Mouse (Mus musculus) small intestine, adult 2 months (tissue): ENCODE measurements at regions not wholly inside any gene's neighbourhood (a gene's known extent, or its start where the extent isn't known, plus 50 kb on each side); places are given as distances from the start of the nearest gene placed in this dataset.

Source experiments
- H3K27ac ChIP-seq: fragments of 200-500 bp; 2 replicates; pipeline ENCODE4 v1.5.1; 2012; ENCODE audit warnings: low read depth, low read length, control low read depth, inconsistent platforms; ENCODE audit not compliant: insufficient read depth
- H3K27me3 ChIP-seq: fragments of 200-500 bp; 2 replicates; pipeline ENCODE4 v1.6.1; 2012; ENCODE audit warnings: mild to moderate bottlenecking, moderate library complexity, low read length, inconsistent platforms; ENCODE audit not compliant: control insufficient read depth, insufficient read depth
- H3K36me3 ChIP-seq: fragments of 200-500 bp; 2 replicates; pipeline ENCODE4 v1.6.1; 2012; ENCODE audit warnings: mild to moderate bottlenecking, low read length, control low read depth, inconsistent platforms; ENCODE audit not compliant: control insufficient read depth, insufficient read depth
- H3K4me1 ChIP-seq: fragments of 200-500 bp; 2 replicates; pipeline ENCODE4 v1.6.1; 2012; ENCODE audit warnings: low read length, inconsistent platforms, mixed read lengths; ENCODE audit not compliant: control insufficient read depth, insufficient read depth, insufficient read length
- H3K4me3 ChIP-seq: fragments of 200-500 bp; 2 replicates; pipeline ENCODE4 v1.5.1; 2012; ENCODE audit warnings: low read depth, mild to moderate bottlenecking, control low read depth, inconsistent platforms, low read length, moderate library complexity
- CTCF ChIP-seq: fragments of 200-500 bp; IDR thresholded peaks from 2 replicates; pipeline ENCODE4 v1.5.1; 2012; ENCODE audit warnings: low read depth, mild to moderate bottlenecking, control low read depth, inconsistent platforms, low read length, moderate library complexity, mixed read lengths; ENCODE audit not compliant: insufficient replicate concordance, insufficient read length; ENCODE audit errors: extremely low read depth
- POLR2A ChIP-seq: fragments of 200-500 bp; IDR thresholded peaks from 2 replicates; pipeline ENCODE4 v1.6.1; 2012; ENCODE audit warnings: low read depth, mild to moderate bottlenecking, control low read depth, inconsistent platforms, low read length, moderate library complexity
- WGBS: fragments of 180-500 bp; shearing (Covaris S2); methylation state at CpG from one replicate; pipeline ENCODE4 v1.1.7; 2018; 5-methylcytosine and 5-hydroxymethylcytosine counted together

DNA sequence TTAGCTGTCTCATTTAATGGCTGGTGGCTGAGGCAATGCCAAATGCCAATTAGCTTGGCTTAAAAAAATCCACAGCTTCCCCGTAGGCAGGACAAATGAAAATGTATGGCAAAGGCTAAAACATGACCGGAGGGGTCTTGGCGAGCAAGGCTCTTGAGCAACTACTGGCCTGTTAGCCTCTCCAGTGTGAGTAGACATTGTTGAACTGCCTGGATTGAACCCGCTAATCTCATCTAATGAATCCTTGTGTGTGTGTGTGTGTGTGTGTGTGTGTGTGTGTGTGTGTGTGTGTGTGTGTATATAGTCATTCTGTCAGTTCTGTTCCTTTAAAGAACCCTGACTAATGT, 57.7 kb upstream of the Kl start:
- Histone ChIP-seq H3K27ac (no peak overlapping the region), H3K36me3 (no peaks in the 10 kb centered on the region), H3K4me1 (peaks cover 4% of the 10 kb centered on the region; the same call in 1 of the 2 replicates), H3K4me3 (no peak overlapping the region), H3K27me3 (no peaks in the 10 kb centered on the region)
- no peak for TF ChIP-seq POLR2A
- WGBS = 75% methylated on average over 4 of the region's 4 CpGs

DNA sequence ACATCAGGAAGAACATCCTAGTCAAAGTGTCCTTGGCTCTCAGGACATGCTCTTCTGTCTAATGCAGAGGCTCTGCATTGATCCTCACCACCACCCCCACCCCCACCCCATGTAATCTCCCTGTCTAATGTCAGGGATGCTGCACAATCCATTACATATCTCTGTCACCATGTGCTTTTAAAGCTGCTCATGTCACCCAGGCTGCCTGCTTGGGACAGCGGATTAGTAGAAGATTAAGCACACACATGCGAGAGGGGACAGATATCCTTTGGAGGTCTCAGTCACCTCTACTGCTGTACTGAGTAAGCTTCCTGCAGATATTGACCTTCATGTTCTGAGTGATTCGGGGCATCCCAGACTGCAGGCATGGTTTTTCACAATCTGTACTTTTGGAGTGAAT, 50.7 kb upstream of the Kl start:
- H3K4me3 ChIP-seq = no peak overlapping the region
- no peaks in the 10 kb centered on the region for H3K36me3 ChIP-seq
- 80% methylated on average over 3 of the region's 3 CpGs for WGBS
- H3K4me1 ChIP-seq = no peaks in the 10 kb centered on the region
- H3K27ac ChIP-seq = no peak overlapping the region
- H3K27me3 ChIP-seq = no peaks in the 10 kb centered on the region
- no peak for TF ChIP-seq POLR2A
- no peak for TF ChIP-seq CTCF
